Mouse (Mus musculus) embryonic facial prominence, embryonic 13.5 days (tissue): Measurements from ENCODE around the gene Bcl7b. TPM values are rescaled to one million over a fixed set of nuclear protein-coding genes. Genes with fewer than 3 reads are reported as not detected.

ENCODE experiments used
- ATAC-seq: fragments of 200-750 bp; cut with Nextera tagmentation; 2 replicates; pipeline ENCODE4 v1.8.0; 2017; ENCODE audit warnings: low read depth; ENCODE audit not compliant: insufficient number of reproducible peaks, insufficient read depth, low FRiP score, low TSS enrichment
- H3K27ac ChIP-seq: fragments of 300-500 bp; sonication (generic); 2 replicates; pipeline ENCODE4 v1.5.1; 2015; ENCODE audit warnings: moderate library complexity, mild to moderate bottlenecking, inconsistent platforms
- H3K27me3 ChIP-seq: fragments of 300-500 bp; sonication (generic); 2 replicates; pipeline ENCODE4 v1.6.1; 2015; ENCODE audit warnings: mild to moderate bottlenecking, inconsistent platforms
- H3K36me3 ChIP-seq: fragments of 300-500 bp; sonication (generic); 2 replicates; pipeline ENCODE4 v1.6.1; 2015; ENCODE audit warnings: mild to moderate bottlenecking, inconsistent platforms
- H3K4me1 ChIP-seq: fragments of 300-500 bp; sonication (generic); 2 replicates; pipeline ENCODE4 v1.6.1; 2015; ENCODE audit warnings: inconsistent platforms
- H3K4me2 ChIP-seq: fragments of 300-500 bp; sonication (generic); 2 replicates; pipeline ENCODE4 v1.6.1; 2015; ENCODE audit warnings: moderate library complexity, mild to moderate bottlenecking, inconsistent platforms
- H3K4me3 ChIP-seq: fragments of 300-500 bp; sonication (generic); 2 replicates; pipeline ENCODE4 v1.5.1; 2015; ENCODE audit warnings: mild to moderate bottlenecking, inconsistent platforms
- H3K9ac ChIP-seq: fragments of 300-500 bp; sonication (generic); 2 replicates; pipeline ENCODE4 v1.6.1; 2015; ENCODE audit warnings: mild to moderate bottlenecking, inconsistent platforms
- H3K9me3 ChIP-seq: fragments of 300-500 bp; sonication (generic); 2 replicates; pipeline ENCODE4 v1.6.1; 2016; ENCODE audit warnings: inconsistent platforms
- WGBS: fragments of 180-500 bp; shearing (Covaris S2); methylation state at CpG from one replicate; pipeline ENCODE4 v1.1.7; 2015; ENCODE audit warnings: mixed read lengths; 5-methylcytosine and 5-hydroxymethylcytosine counted together
- polyA plus RNA-seq: library from polyadenylated mRNA; unstranded; fragments of >200 nt; fragmentation: Nextera tagmentation; extraction: Ambion mirVana; gene quantifications from 2 replicates; pipeline ENCODE4 v1.2.1, GENCODE M21; 2015

The Bcl7b gene
- polyA plus RNA-seq, 1 experiment from 2014 or later, result 52.1 TPM

- Histone ChIP-seq H3K27me3 (no peaks in the 10 kb centered on the region), H3K4me1 (peaks cover 13% of the 10 kb centered on the region), H3K27ac (no peak overlapping the region), H3K9ac (no peak overlapping the region), H3K9me3 (no peaks in the 10 kb centered on the region), H3K4me3 (no peak overlapping the region), H3K4me2 (no peak overlapping the region), H3K36me3 (no peaks in the 10 kb centered on the region)
- no peak for ATAC-seq
Measured at GRCm38 (mm10) chr5:135145955-135146354, 22.1 kb upstream of the Bcl7b start.

GRCm38 (mm10) chr5:135148715-135149052 lies 19.4 kb upstream of the Bcl7b start:
- peaks cover 12% of the 10 kb centered on the region for H3K36me3 ChIP-seq
- H3K27ac ChIP-seq, result peak overlapping the region; percentile 85
- peak overlapping the region; percentile 73 for H3K4me2 ChIP-seq
- H3K9ac ChIP-seq, result peak overlapping the region; percentile 79
- no peaks in the 10 kb centered on the region for H3K27me3 ChIP-seq
- ATAC-seq, result no peak
- no peaks in the 10 kb centered on the region for H3K9me3 ChIP-seq
- H3K4me1 ChIP-seq, result peaks cover 14% of the 10 kb centered on the region
- peak overlapping the region; percentile 66 for H3K4me3 ChIP-seq
- under 1% methylated on average over 13 of the region's 13 CpGs for WGBS

- 0% methylated on average over 63 of the region's 63 CpGs for WGBS
- H3K4me1 ChIP-seq, result peaks cover 14% of the 10 kb centered on the region
Measured at GRCm38 (mm10) chr5:135149053-135149819, 18.8 kb upstream of the Bcl7b start, which contains the start of gene Tbl2. Gene Tbl2 (plus strand): TSS chr5:135149657.

GRCm38 (mm10) chr5:135149820-135150178 lies 18.3 kb upstream of the Bcl7b start:
- H3K4me2 ChIP-seq, result peak overlapping the region; percentile 73
- peak overlapping the region; percentile 66 for H3K4me3 ChIP-seq
- H3K27me3 ChIP-seq, result no peaks in the 10 kb centered on the region
- no peaks in the 10 kb centered on the region for H3K9me3 ChIP-seq
- peak overlapping the region; percentile 93 for H3K27ac ChIP-seq
- ATAC-seq, result no peak
- peaks cover 23% of the 10 kb centered on the region for H3K36me3 ChIP-seq
- peaks cover 14% of the 10 kb centered on the region for H3K4me1 ChIP-seq
- H3K9ac ChIP-seq, result peak overlapping the region; percentile 79
- WGBS, result 0% methylated on average over 23 of the region's 23 CpGs

More at GRCm38 (mm10) chr5:135149053-135149819, 18.8 kb upstream of the Bcl7b start, which contains the start of gene Tbl2:
- ATAC-seq, result peak; percentile 99
- Histone ChIP-seq H3K27ac (peak within 1 kb of the TSS; percentile 93), H3K4me2 (peak within 1 kb of the TSS; percentile 73), H3K27me3 (no peaks in the 10 kb centered on the region), H3K9me3 (no peaks in the 10 kb centered on the region), H3K9ac (peak within 1 kb of the TSS; percentile 79), H3K4me3 (peak within 1 kb of the TSS; percentile 66), H3K36me3 (peaks cover 17% of the 10 kb centered on the region)

GRCm38 (mm10) chr5:135156496-135156895 lies 11.6 kb upstream of the Bcl7b start:
- no peak for ATAC-seq
- Histone ChIP-seq H3K27me3 (no peaks in the 10 kb centered on the region), H3K4me2 (no peak overlapping the region), H3K27ac (no peak overlapping the region), H3K4me3 (no peak overlapping the region), H3K36me3 (peaks cover 87% of the 10 kb centered on the region), H3K4me1 (no peaks in the 10 kb centered on the region), H3K9me3 (no peaks in the 10 kb centered on the region; the same call in 1 of the 2 replicates), H3K9ac (no peak overlapping the region)
- WGBS, result 97% methylated on average over 4 of the region's 4 CpGs

GRCm38 (mm10) chr5:135161221-135161620 lies 6.9 kb upstream of the Bcl7b start:
- Histone ChIP-seq H3K27me3 (no peaks in the 10 kb centered on the region), H3K27ac (no peak overlapping the region), H3K9ac (no peak overlapping the region), H3K36me3 (peaks cover 72% of the 10 kb centered on the region), H3K4me1 (no peaks in the 10 kb centered on the region), H3K4me2 (no peak overlapping the region), H3K9me3 (no peaks in the 10 kb centered on the region; the same call in 1 of the 2 replicates), H3K4me3 (no peak overlapping the region)
- WGBS, result 96% methylated on average over 4 of the region's 4 CpGs
- ATAC-seq, result no peak

GRCm38 (mm10) chr5:135161650-135162049 lies 6.4 kb upstream of the Bcl7b start:
- Histone ChIP-seq H3K36me3 (peaks cover 68% of the 10 kb centered on the region), H3K27me3 (no peaks in the 10 kb centered on the region), H3K27ac (no peak overlapping the region), H3K4me2 (no peak overlapping the region), H3K9me3 (no peaks in the 10 kb centered on the region), H3K4me1 (no peaks in the 10 kb centered on the region), H3K4me3 (no peak overlapping the region), H3K9ac (0 out of 2 replicates have a peak overlapping the region, but pooled peaks have one; percentile 11)
- no peak for ATAC-seq
- 90% methylated on average over 7 of the region's 7 CpGs for WGBS

GRCm38 (mm10) chr5:135162361-135162760 lies 5.7 kb upstream of the Bcl7b start:
- 92% methylated on average over 8 of the region's 8 CpGs for WGBS
- H3K4me2 ChIP-seq, result no peak overlapping the region
- no peak overlapping the region for H3K4me3 ChIP-seq

GRCm38 (mm10) chr5:135162821-135163220 lies 5.3 kb upstream of the Bcl7b start:
- Histone ChIP-seq H3K4me3 (no peak overlapping the region), H3K36me3 (peaks cover 57% of the 10 kb centered on the region)
- WGBS, result 80% methylated on average over 6 of the region's 6 CpGs

More at GRCm38 (mm10) chr5:135162361-135162760, 5.7 kb upstream of the Bcl7b start:
- no peak overlapping the region for H3K9ac ChIP-seq
- ATAC-seq, result no peak
- H3K36me3 ChIP-seq, result peaks cover 61% of the 10 kb centered on the region
- H3K27ac ChIP-seq, result no peak overlapping the region
- H3K27me3 ChIP-seq, result no peaks in the 10 kb centered on the region
- no peaks in the 10 kb centered on the region for H3K4me1 ChIP-seq
- no peaks in the 10 kb centered on the region for H3K9me3 ChIP-seq

GRCm38 (mm10) chr5:135166909-135167308 lies 1.2 kb upstream of the Bcl7b start:
- ATAC-seq, result no peak
- no peaks in the 10 kb centered on the region for H3K27me3 ChIP-seq
- 83% methylated on average over 4 of the region's 4 CpGs for WGBS
- no peaks in the 10 kb centered on the region for H3K9me3 ChIP-seq
- peaks cover 31% of the 10 kb centered on the region for H3K36me3 ChIP-seq
- no peak overlapping the region for H3K27ac ChIP-seq
- peaks cover 12% of the 10 kb centered on the region for H3K4me1 ChIP-seq
- no peak overlapping the region for H3K9ac ChIP-seq
- H3K4me3 ChIP-seq, result no peak overlapping the region
- H3K4me2 ChIP-seq, result no peak overlapping the region

More at GRCm38 (mm10) chr5:135162821-135163220, 5.3 kb upstream of the Bcl7b start:
- Histone ChIP-seq H3K4me2 (no peak overlapping the region), H3K9ac (no peak overlapping the region), H3K27ac (no peak overlapping the region), H3K9me3 (no peaks in the 10 kb centered on the region), H3K27me3 (no peaks in the 10 kb centered on the region), H3K4me1 (0 out of 2 replicates have a peak, but pooled peaks cover 1% of the 10 kb centered on the region)
- no peak for ATAC-seq

GRCm38 (mm10) chr5:135167469-135167868 lies 614 bp upstream of the Bcl7b start:
- H3K27ac ChIP-seq, result peak overlapping the region; percentile 99; the same call in 1 of the 2 replicates
- 94% methylated on average over 4 of the region's 4 CpGs for WGBS

GRCm38 (mm10) chr5:135169479-135169878 lies 1.4 kb downstream of the Bcl7b start:
- Histone ChIP-seq H3K27me3 (no peaks in the 10 kb centered on the region), H3K9ac (peak overlapping the region; percentile 87), H3K4me3 (peak overlapping the region; percentile 62), H3K4me2 (peak overlapping the region; percentile 66), H3K4me1 (peaks cover 12% of the 10 kb centered on the region), H3K9me3 (no peaks in the 10 kb centered on the region), H3K27ac (peak overlapping the region; percentile 99; the same call in 1 of the 2 replicates), H3K36me3 (peaks cover 38% of the 10 kb centered on the region)
- WGBS, result 89% methylated on average over 5 of the region's 5 CpGs
- no peak for ATAC-seq

More at GRCm38 (mm10) chr5:135167469-135167868, 614 bp upstream of the Bcl7b start:
- Histone ChIP-seq H3K9me3 (no peaks in the 10 kb centered on the region), H3K4me2 (peak overlapping the region; percentile 66; the same call in 1 of the 2 replicates), H3K9ac (no peak overlapping the region; the same call in 1 of the 2 replicates), H3K4me1 (peaks cover 12% of the 10 kb centered on the region), H3K27me3 (no peaks in the 10 kb centered on the region), H3K4me3 (no peak overlapping the region; the same call in 1 of the 2 replicates), H3K36me3 (peaks cover 31% of the 10 kb centered on the region)
- no peak for ATAC-seq
